Mouse (Mus musculus): ENCODE results near the gene Cd72.

DNA sequence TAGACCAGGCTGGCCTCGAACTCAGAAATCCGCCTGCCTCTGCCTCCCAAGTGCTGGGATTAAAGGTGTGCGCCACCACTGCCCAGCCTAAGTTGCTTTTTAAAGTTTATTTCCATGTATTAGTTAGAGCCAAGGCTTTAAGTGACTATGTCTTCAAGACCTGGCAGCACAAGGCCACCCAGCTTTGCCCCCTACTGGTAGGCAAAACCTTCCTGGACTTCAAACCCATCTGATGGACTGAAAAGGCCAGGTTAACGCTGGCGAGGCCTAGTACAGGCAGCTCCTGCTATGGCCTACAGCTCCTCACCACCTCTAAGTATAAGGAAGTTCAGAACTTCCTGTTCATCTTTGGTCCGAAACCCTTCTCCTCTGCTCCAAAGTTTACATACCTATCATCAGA lies 22.2 kb upstream of the Cd72 start:
- TF ChIP-seq CTCF (IDR thresholded peaks at IDR 0.05; ENCODE audit: extremely low read depth, insufficient read length, insufficient replicate concordance, low read depth, low read length) (peak; percentile 33; the same call in 1 of the 2 replicates), POLR2A (IDR thresholded peaks at IDR 0.05; ENCODE audit: low read depth, low read length) (no peak)
